Mouse (Mus musculus): ENCODE data around the gene Chst12. TPM values are rescaled to one million over a fixed set of nuclear protein-coding genes. Genes with fewer than 3 reads are reported as not detected.

Chst12 gene
- 10 to 100 TPM in 2 of 4 experiments, 1 to 10 TPM in 2; 8.7 to 15.1 (median 10.3) TPM for total RNA-seq (2022)

- peak; percentile 99 for DNase-seq
Measured at GRCm38 (mm10) chr5:140505208-140505780, at the start of gene Chst12. Chst12 (plus strand) TSS chr5:140505550.

GRCm38 (mm10) chr5:140461476-140461875 lies 43.9 kb upstream of the Chst12 start:
- no peak for DNase-seq

GRCm38 (mm10) chr5:140463151-140463550 lies 42.2 kb upstream of the Chst12 start:
- peak; percentile 39 for DNase-seq

GRCm38 (mm10) chr5:140464943-140465342 lies 40.4 kb upstream of the Chst12 start:
- no peak for DNase-seq

GRCm38 (mm10) chr5:140472336-140472735 lies 33.0 kb upstream of the Chst12 start:
- no peak for DNase-seq

- DNase-seq: no peak
Measured at GRCm38 (mm10) chr5:140481458-140481857, 23.9 kb upstream of the Chst12 start.

GRCm38 (mm10) chr5:140491142-140491541 lies 14.2 kb upstream of the Chst12 start:
- DNase-seq: no peak

GRCm38 (mm10) chr5:140492684-140493233 lies 12.6 kb upstream of the Chst12 start:
- DNase-seq: no peak

GRCm38 (mm10) chr5:140498176-140498575 lies 7.2 kb upstream of the Chst12 start:
- DNase-seq: no peak

- DNase-seq: no peak
Measured at GRCm38 (mm10) chr5:140500736-140501135, 4.6 kb upstream of the Chst12 start.

- DNase-seq: no peak
Measured at GRCm38 (mm10) chr5:140501982-140502836, 3.1 kb upstream of the Chst12 start.

- peak; percentile 60 for DNase-seq
Measured at GRCm38 (mm10) chr5:140502925-140503324, 2.4 kb upstream of the Chst12 start.

- DNase-seq: peak; percentile 10
Measured at GRCm38 (mm10) chr5:140506096-140506794, 895 bp downstream of the Chst12 start.

- no peak for DNase-seq
Measured at GRCm38 (mm10) chr5:140507466-140508208, 2.3 kb downstream of the Chst12 start.

- peak; percentile 14 for DNase-seq
Measured at GRCm38 (mm10) chr5:140508686-140509085, 3.3 kb downstream of the Chst12 start.

- DNase-seq: no peak
Measured at GRCm38 (mm10) chr5:140509204-140509603, 3.9 kb downstream of the Chst12 start.

- no peak for DNase-seq
Measured at GRCm38 (mm10) chr5:140510012-140511000, 5.0 kb downstream of the Chst12 start.

- DNase-seq: no peak
Measured at GRCm38 (mm10) chr5:140513921-140514320, 8.6 kb downstream of the Chst12 start.

GRCm38 (mm10) chr5:140514799-140515486 lies 9.6 kb downstream of the Chst12 start:
- DNase-seq: no peak
